In genomic region chr10:117659430-117659813, GRCm38 (mm10) we compare ENCODE assay signal across 12 mouse cellular contexts.
"Had no signal": no experiment of that assay in that cellular context is flagged by ENCODE, and none has a peak within 500 bp of the region (broad histone marks: within the 10 kb centered on the region; RNA-seq: fewer than 3 reads in every experiment).

No protein-coding gene starts in this region.

- H3K27me3 ChIP-seq: midbrain, embryonic 12.5 days; stomach, embryonic 15.5 days had no signal

- ATAC-seq: intestine, embryonic 16.5 days; midbrain, embryonic 16.5 days had no signal

- H3K36me3 ChIP-seq: midbrain, embryonic 12.5 days; stomach, embryonic 15.5 days had no signal

- H3K4me1 ChIP-seq: stomach, embryonic 15.5 days had no signal

- H3K27ac ChIP-seq: liver, embryonic 14.5 days; midbrain, embryonic 12.5 days; stomach, embryonic 15.5 days had no signal

- H3K4me2 ChIP-seq: midbrain, embryonic 12.5 days; stomach, embryonic 15.5 days had no signal

- H3K9ac ChIP-seq: liver, embryonic 14.5 days; midbrain, embryonic 12.5 days; stomach, embryonic 15.5 days had no signal

- H3K4me3 ChIP-seq: midbrain, embryonic 12.5 days; stomach, embryonic 15.5 days had no signal

- H3K9me3 ChIP-seq: midbrain, embryonic 12.5 days; stomach, embryonic 15.5 days had no signal

- DNase-seq: kidney, postnatal 36 days; layer of hippocampus, adult 9-11 months; layer of hippocampus, postnatal 36 days; liver; lung, adult 18-20 months; right cerebral cortex, adult 18-20 months; right cerebral cortex, postnatal 25 days had no signal
